Mouse (Mus musculus) forebrain, embryonic 10.5 days (tissue): ENCODE data around the gene Emilin1. TPM values are rescaled to one million over a fixed set of nuclear protein-coding genes. Genes with fewer than 3 reads are reported as not detected.

ENCODE experiments used
- DNase-seq: peaks from one replicate; pipeline ENCODE4 v3.0.0-alpha.2; 2017; ENCODE audit warnings: low spot score; ENCODE audit errors: extremely low spot score
- H3K27ac ChIP-seq: fragments of 300-500 bp; sonication (generic); 2 replicates; pipeline ENCODE4 v1.5.1; 2016; ENCODE audit warnings: mild to moderate bottlenecking
- H3K27me3 ChIP-seq: fragments of 300-500 bp; sonication (generic); 2 replicates; pipeline ENCODE4 v1.6.1; 2016; ENCODE audit warnings: mild to moderate bottlenecking; ENCODE audit not compliant: poor library complexity, severe bottlenecking
- H3K36me3 ChIP-seq: fragments of 300-500 bp; sonication (generic); replicated peaks from 2 replicates; pipeline ENCODE4 v1.6.1; 2016; ENCODE audit warnings: mild to moderate bottlenecking, moderate library complexity
- H3K4me1 ChIP-seq: fragments of 300-500 bp; sonication (generic); 2 replicates; pipeline ENCODE4 v1.6.1; 2016
- H3K4me3 ChIP-seq: fragments of 300-500 bp; sonication (generic); 2 replicates; pipeline ENCODE4 v1.5.1; 2016; ENCODE audit warnings: mild to moderate bottlenecking, moderate library complexity
- H3K9me3 ChIP-seq: fragments of 300-500 bp; sonication (generic); 2 replicates; pipeline ENCODE4 v1.6.1; 2016; ENCODE audit warnings: mild to moderate bottlenecking, moderate library complexity
- WGBS: fragments of 180-500 bp; shearing (Covaris S2); methylation state at CpG from one replicate; pipeline ENCODE4 v1.1.7; 2016; 5-methylcytosine and 5-hydroxymethylcytosine counted together
- polyA plus RNA-seq: library from polyadenylated mRNA; unstranded; fragments of >200 nt; fragmentation: Nextera tagmentation; extraction: Ambion mirVana; gene quantifications from 2 replicates; pipeline ENCODE4 v1.2.1, GENCODE M21; 2016

Emilin1 gene
- polyA plus RNA-seq, 1 experiment from 2014 or later, result 78.2 TPM

- Histone ChIP-seq H3K4me3 (peak within 1 kb of the TSS; percentile 62), H3K27me3 (peaks cover 6% of the 10 kb centered on the region), H3K9me3 (no peaks in the 10 kb centered on the region), H3K27ac (peak within 1 kb of the TSS; percentile 87), H3K4me1 (peaks cover 60% of the 10 kb centered on the region), H3K36me3 (peaks cover 38% of the 10 kb centered on the region)
- DNase-seq, result peak; percentile 96
- WGBS, result 2% methylated on average over 40 of the region's 40 CpGs
Measured at GRCm38 (mm10) chr5:30921256-30922033, 8.2 kb downstream of the Emilin1 start, which contains the start of gene Khk. Gene Khk, plus strand, starts transcription at chr5:30921431.

- H3K4me1 ChIP-seq, result peaks cover 49% of the 10 kb centered on the region
- H3K4me3 ChIP-seq, result peak overlapping the region; percentile 62; the same call in 1 of the 2 replicates
- H3K9me3 ChIP-seq, result no peaks in the 10 kb centered on the region
- WGBS, result 79% methylated on average over 10 of the region's 10 CpGs
- DNase-seq, result no peak
- H3K27ac ChIP-seq, result 0 out of 2 replicates have a peak overlapping the region, but pooled peaks have one; percentile 87
- peaks cover 6% of the 10 kb centered on the region for H3K27me3 ChIP-seq
- peaks cover 30% of the 10 kb centered on the region for H3K36me3 ChIP-seq
Measured at GRCm38 (mm10) chr5:30922581-30923041, 9.4 kb downstream of the Emilin1 start.

GRCm38 (mm10) chr5:30923119-30923518 is 9.9 kb downstream of the Emilin1 start:
- H3K27ac ChIP-seq, result no peak overlapping the region
- H3K9me3 ChIP-seq, result no peaks in the 10 kb centered on the region
- H3K4me3 ChIP-seq, result peak overlapping the region; percentile 62; the same call in 1 of the 2 replicates
- H3K36me3 ChIP-seq, result peaks cover 25% of the 10 kb centered on the region
- peaks cover 6% of the 10 kb centered on the region for H3K27me3 ChIP-seq
- peaks cover 49% of the 10 kb centered on the region for H3K4me1 ChIP-seq
- DNase-seq, result no peak
- 88% methylated on average over 6 of the region's 6 CpGs for WGBS

- H3K4me3 ChIP-seq, result no peak overlapping the region
- peaks cover 10% of the 10 kb centered on the region for H3K36me3 ChIP-seq
- no peak overlapping the region for H3K27ac ChIP-seq
- no peaks in the 10 kb centered on the region for H3K9me3 ChIP-seq
- DNase-seq, result no peak
- peaks cover 6% of the 10 kb centered on the region for H3K27me3 ChIP-seq
- WGBS, result 80% methylated on average over 8 of the region's 8 CpGs
- peaks cover 41% of the 10 kb centered on the region for H3K4me1 ChIP-seq
Measured at GRCm38 (mm10) chr5:30924614-30925013, 11.4 kb downstream of the Emilin1 start.

- WGBS, result 91% methylated on average over 5 of the region's 5 CpGs
- H3K27ac ChIP-seq, result no peak overlapping the region
- no peak for DNase-seq
- H3K9me3 ChIP-seq, result no peaks in the 10 kb centered on the region
- peaks cover 6% of the 10 kb centered on the region; the same call in 1 of the 2 replicates for H3K27me3 ChIP-seq
- peaks cover 35% of the 10 kb centered on the region for H3K4me1 ChIP-seq
- peaks cover 4% of the 10 kb centered on the region; the same call in 1 of the 2 replicates for H3K36me3 ChIP-seq
- no peak overlapping the region for H3K4me3 ChIP-seq
Measured at GRCm38 (mm10) chr5:30925217-30925616, 12.0 kb downstream of the Emilin1 start.

GRCm38 (mm10) chr5:30926073-30926472 is 12.9 kb downstream of the Emilin1 start:
- Histone ChIP-seq H3K27ac (no peak overlapping the region), H3K27me3 (peaks cover 6% of the 10 kb centered on the region; the same call in 1 of the 2 replicates), H3K4me1 (peaks cover 27% of the 10 kb centered on the region), H3K4me3 (no peak overlapping the region), H3K36me3 (no peaks in the 10 kb centered on the region), H3K9me3 (no peaks in the 10 kb centered on the region)
- no peak for DNase-seq
- WGBS, result 87% methylated on average over 2 of the region's 2 CpGs

GRCm38 (mm10) chr5:30927945-30928529 is 14.8 kb downstream of the Emilin1 start:
- H3K4me3 ChIP-seq, result no peak overlapping the region; the same call in 1 of the 2 replicates
- no peak for DNase-seq
- WGBS, result 44% methylated on average over 7 of the region's 7 CpGs
- H3K9me3 ChIP-seq, result no peaks in the 10 kb centered on the region
- H3K36me3 ChIP-seq, result no peaks in the 10 kb centered on the region
- H3K4me1 ChIP-seq, result peaks cover 8% of the 10 kb centered on the region
- H3K27me3 ChIP-seq, result 0 out of 2 replicates have a peak, but pooled peaks cover under 1% of the 10 kb centered on the region
- peak overlapping the region; percentile 40 for H3K27ac ChIP-seq

GRCm38 (mm10) chr5:30930121-30930520 is 16.9 kb downstream of the Emilin1 start:
- Histone ChIP-seq H3K36me3 (no peaks in the 10 kb centered on the region), H3K4me3 (no peak overlapping the region), H3K27ac (no peak overlapping the region), H3K27me3 (no peaks in the 10 kb centered on the region), H3K4me1 (0 out of 2 replicates have a peak, but pooled peaks cover 6% of the 10 kb centered on the region), H3K9me3 (no peaks in the 10 kb centered on the region)
- no peak for DNase-seq
- WGBS, result 50% methylated on average over 4 of the region's 4 CpGs

GRCm38 (mm10) chr5:30930846-30931245 is 17.6 kb downstream of the Emilin1 start:
- no peak for DNase-seq
- Histone ChIP-seq H3K4me1 (0 out of 2 replicates have a peak, but pooled peaks cover 6% of the 10 kb centered on the region), H3K27me3 (no peaks in the 10 kb centered on the region), H3K9me3 (no peaks in the 10 kb centered on the region), H3K27ac (no peak overlapping the region), H3K36me3 (no peaks in the 10 kb centered on the region), H3K4me3 (no peak overlapping the region)
- WGBS, result 89% methylated on average over 6 of the region's 6 CpGs

- no peaks in the 10 kb centered on the region for H3K27me3 ChIP-seq
- WGBS, result 87% methylated on average over 4 of the region's 4 CpGs
- H3K4me3 ChIP-seq, result no peak overlapping the region
- no peaks in the 10 kb centered on the region for H3K36me3 ChIP-seq
- no peak for DNase-seq
- H3K4me1 ChIP-seq, result 0 out of 2 replicates have a peak, but pooled peaks cover 6% of the 10 kb centered on the region
- no peak overlapping the region for H3K27ac ChIP-seq
- no peaks in the 10 kb centered on the region for H3K9me3 ChIP-seq
Measured at GRCm38 (mm10) chr5:30931378-30931777, 18.2 kb downstream of the Emilin1 start.

- H3K4me1 ChIP-seq, result no peaks in the 10 kb centered on the region
- no peak for DNase-seq
Measured at GRCm38 (mm10) chr5:30933705-30934104, 20.5 kb downstream of the Emilin1 start.

GRCm38 (mm10) chr5:30934725-30935461 is 21.7 kb downstream of the Emilin1 start:
- no peaks in the 10 kb centered on the region for H3K4me1 ChIP-seq
- H3K27me3 ChIP-seq, result no peaks in the 10 kb centered on the region
- no peaks in the 10 kb centered on the region for H3K9me3 ChIP-seq
- no peaks in the 10 kb centered on the region for H3K36me3 ChIP-seq
- no peak for DNase-seq
- WGBS, result 93% methylated on average over 5 of the region's 5 CpGs
- no peak overlapping the region for H3K27ac ChIP-seq
- H3K4me3 ChIP-seq, result no peak overlapping the region

More at GRCm38 (mm10) chr5:30933705-30934104, 20.5 kb downstream of the Emilin1 start:
- H3K4me3 ChIP-seq, result no peak overlapping the region
- no peaks in the 10 kb centered on the region for H3K9me3 ChIP-seq
- H3K27me3 ChIP-seq, result no peaks in the 10 kb centered on the region
- no peak overlapping the region for H3K27ac ChIP-seq
- H3K36me3 ChIP-seq, result no peaks in the 10 kb centered on the region
- WGBS, result 78% methylated on average over 5 of the region's 5 CpGs
